Comparison of ENCODE assay signal across 7 mouse cellular contexts in genomic region chr1:41652646-41653427, GRCm38 (mm10).
DNase-seq lines count a peak whose midpoint lies in the region; ATAC-seq and TF ChIP-seq lines count a peak whose summit lies in the region.

No protein-coding gene starts in this region.

- no peaks in the 10 kb centered on the region for H3K27me3 ChIP-seq in hindbrain, postnatal 0 days (ENCODE audit: insufficient read depth, low read length)
- H3K27me3 ChIP-seq in limb, embryonic 10.5 days (ENCODE audit: low read depth, poor library complexity, severe bottlenecking): peaks cover 56% of the 10 kb centered on the region
- no peaks in the 10 kb centered on the region for H3K27me3 ChIP-seq in neural tube, embryonic 12.5 days (replicated peaks)

- intact Hi-C loops in gastrocnemius, adult 2 months (cut with DNase I): no loop called here

- no peak overlapping the region for H3K9ac ChIP-seq in hindbrain, postnatal 0 days (replicated peaks; ENCODE audit: low read length)
- no peak overlapping the region for H3K9ac ChIP-seq in neural tube, embryonic 12.5 days

- no peak for TF ChIP-seq CTCF in gastrocnemius, adult 2 months (IDR thresholded peaks at IDR 0.05)
- no peak for TF ChIP-seq CTCF in hindbrain, postnatal 0 days (IDR thresholded peaks at IDR 0.05; ENCODE audit: low read depth)

- DNase-seq in adrenal gland, postnatal 14 days: peak; percentile 89
- peak; percentile 68 to 73 for DNase-seq in cerebellum, postnatal 36 days
- peak; percentile 42 for DNase-seq in gastrocnemius, adult 2 months
- DNase-seq in hindbrain, postnatal 0 days (ENCODE audit: low spot score): peak; percentile 89
- DNase-seq in limb, embryonic 10.5 days (ENCODE audit: low spot score): peak; percentile 69

- no peaks in the 10 kb centered on the region for H3K9me3 ChIP-seq in hindbrain, postnatal 0 days (ENCODE audit: low read length)
- H3K9me3 ChIP-seq in limb, embryonic 10.5 days (replicated peaks): no peaks in the 10 kb centered on the region
- H3K9me3 ChIP-seq in neural tube, embryonic 12.5 days: no peaks in the 10 kb centered on the region

- H3K27ac ChIP-seq in gastrocnemius, adult 2 months: no peak overlapping the region
- H3K27ac ChIP-seq in hindbrain, postnatal 0 days: no peak overlapping the region
- H3K27ac ChIP-seq in limb, embryonic 10.5 days: no peak overlapping the region
- no peak overlapping the region for H3K27ac ChIP-seq in neural tube, embryonic 12.5 days

- no peaks in the 10 kb centered on the region for H3K36me3 ChIP-seq in hindbrain, postnatal 0 days (ENCODE audit: insufficient read depth, low read length)
- H3K36me3 ChIP-seq in limb, embryonic 10.5 days: no peaks in the 10 kb centered on the region
- H3K36me3 ChIP-seq in neural tube, embryonic 12.5 days: no peaks in the 10 kb centered on the region

- 34% methylated on average over 8 of the region's 8 CpGs for WGBS in hindbrain, postnatal 0 days
- WGBS in limb, embryonic 10.5 days: 58% methylated on average over 8 of the region's 8 CpGs
- 61% methylated on average over 8 of the region's 8 CpGs for WGBS in neural tube, embryonic 12.5 days

- H3K4me2 ChIP-seq in hindbrain, postnatal 0 days (ENCODE audit: low read depth, low read length): peak overlapping the region; percentile 39
- H3K4me2 ChIP-seq in neural tube, embryonic 12.5 days (replicated peaks): no peak overlapping the region; the same call in 1 of the 2 replicates

- H3K4me1 ChIP-seq in hindbrain, postnatal 0 days (ENCODE audit: insufficient read depth, low read length): no peaks in the 10 kb centered on the region
- peaks cover 16% of the 10 kb centered on the region for H3K4me1 ChIP-seq in limb, embryonic 10.5 days
- H3K4me1 ChIP-seq in neural tube, embryonic 12.5 days: no peaks in the 10 kb centered on the region

- ATAC-seq in hindbrain, postnatal 0 days: peak; percentile 89
- 0 out of 2 replicates have a peak, but pooled peaks have one; percentile 37 for ATAC-seq in neural tube, embryonic 12.5 days (ENCODE audit: low FRiP score, low read depth)
- ATAC-seq in granulocyte monocyte progenitor cell, adult 5-6 weeks (replicated peaks; ENCODE audit: poor library complexity, severe bottlenecking): no peak

- H3K4me3 ChIP-seq in gastrocnemius, adult 2 months: peak overlapping the region; percentile 9
- no peak overlapping the region for H3K4me3 ChIP-seq in hindbrain, postnatal 0 days (ENCODE audit: low read length)
- 0 out of 2 replicates have a peak overlapping the region, but pooled peaks have one; percentile 8 for H3K4me3 ChIP-seq in limb, embryonic 10.5 days
- no peak overlapping the region for H3K4me3 ChIP-seq in neural tube, embryonic 12.5 days

Comparison
In these comparisons a context has a peak if more than half of its experiments do, and no peak if none do; other contexts are left out.
1. H3K4me3 ChIP-seq: peak in gastrocnemius, adult 2 months (single experiment) and limb, embryonic 10.5 days (single experiment); none in hindbrain, postnatal 0 days (single experiment) and neural tube, embryonic 12.5 days (single experiment).
2. Peak in every context shown above with its lines, with median percentiles within 50 percentile points of each other: DNase-seq.